Mouse (Mus musculus) lung, embryonic 16.5 days (tissue): ENCODE measurements around the gene Dlg3. TPM values are rescaled to one million over a fixed set of nuclear protein-coding genes. Genes with fewer than 3 reads are reported as not detected.

Source experiments
- ATAC-seq: fragments of 200-750 bp; cut with Nextera tagmentation; 2 replicates; pipeline ENCODE4 v1.8.0; 2017; ENCODE audit warnings: low read depth, mild to moderate bottlenecking, moderate library complexity
- H3K27ac ChIP-seq: fragments of 300-500 bp; sonication (generic); 2 replicates; pipeline ENCODE4 v1.5.1; 2014; ENCODE audit warnings: mild to moderate bottlenecking, control low read depth, low read length
- H3K27me3 ChIP-seq: fragments of 300-500 bp; sonication (generic); 2 replicates; pipeline ENCODE4 v1.6.1; 2014; ENCODE audit warnings: low read depth, low read length, mixed read lengths; ENCODE audit not compliant: control insufficient read depth, insufficient read depth
- H3K36me3 ChIP-seq: fragments of 300-500 bp; sonication (generic); 2 replicates; pipeline ENCODE4 v1.6.1; 2014; ENCODE audit warnings: low read length; ENCODE audit not compliant: control insufficient read depth, insufficient read depth
- H3K4me1 ChIP-seq: fragments of 300-500 bp; sonication (generic); replicated peaks from 2 replicates; pipeline ENCODE4 v1.6.1; 2014; ENCODE audit warnings: low read length, mixed read lengths; ENCODE audit not compliant: control insufficient read depth, insufficient read depth
- H3K4me2 ChIP-seq: fragments of 300-500 bp; sonication (generic); 2 replicates; pipeline ENCODE4 v1.6.1; 2014; ENCODE audit warnings: low read depth, low read length, control low read depth
- H3K4me3 ChIP-seq: fragments of 300-500 bp; sonication (generic); 2 replicates; pipeline ENCODE4 v1.5.1; 2014; ENCODE audit warnings: mild to moderate bottlenecking, low read length, control low read depth
- H3K9ac ChIP-seq: fragments of 300-500 bp; sonication (generic); 2 replicates; pipeline ENCODE4 v1.6.1; 2014; ENCODE audit warnings: low read length, control low read depth
- H3K9me3 ChIP-seq: fragments of 300-500 bp; sonication (generic); 2 replicates; pipeline ENCODE4 v1.6.1; 2016; ENCODE audit warnings: low read length; ENCODE audit not compliant: control insufficient read depth
- WGBS: fragments of 180-500 bp; shearing (Covaris S2); extraction: QIAGEN DNeasy Blood & Tissue Kit; methylation state at CpG from one replicate; pipeline ENCODE4 v1.1.7; 2014; 5-methylcytosine and 5-hydroxymethylcytosine counted together
- polyA plus RNA-seq: library from polyadenylated mRNA; unstranded; fragments of >200 nt; fragmentation: Nextera tagmentation; extraction: Ambion mirVana; gene quantifications from 2 replicates; pipeline ENCODE4 v1.2.1, GENCODE M21; 2015

Gene Dlg3
- polyA plus RNA-seq, 1 experiment from 2014 or later, result 6.7 TPM

GRCm38 (mm10) chrX:100789322-100789721, 21.8 kb downstream of the Dlg3 start:
- WGBS, result 59% methylated on average over 4 of the region's 4 CpGs
- H3K9ac ChIP-seq, result no peak overlapping the region
- H3K36me3 ChIP-seq, result no peaks in the 10 kb centered on the region
- no peak overlapping the region for H3K27ac ChIP-seq
- H3K9me3 ChIP-seq, result no peaks in the 10 kb centered on the region
- H3K4me3 ChIP-seq, result no peak overlapping the region
- no peaks in the 10 kb centered on the region for H3K4me1 ChIP-seq
- no peak overlapping the region for H3K4me2 ChIP-seq
- ATAC-seq, result no peak
- no peaks in the 10 kb centered on the region for H3K27me3 ChIP-seq

- Histone ChIP-seq H3K9ac (no peak overlapping the region), H3K27me3 (no peaks in the 10 kb centered on the region), H3K4me3 (no peak overlapping the region), H3K9me3 (no peaks in the 10 kb centered on the region), H3K4me1 (no peaks in the 10 kb centered on the region), H3K36me3 (no peaks in the 10 kb centered on the region), H3K4me2 (no peak overlapping the region), H3K27ac (peak overlapping the region; percentile 22; the same call in 1 of the 2 replicates)
- WGBS, result 67% methylated on average over 6 of the region's 6 CpGs
- ATAC-seq, result no peak
Measured at GRCm38 (mm10) chrX:100796041-100796740, 28.7 kb downstream of the Dlg3 start.

GRCm38 (mm10) chrX:100796741-100797090, 29.2 kb downstream of the Dlg3 start:
- Histone ChIP-seq H3K9ac (no peak overlapping the region), H3K36me3 (no peaks in the 10 kb centered on the region), H3K9me3 (no peaks in the 10 kb centered on the region), H3K4me1 (no peaks in the 10 kb centered on the region), H3K4me2 (no peak overlapping the region), H3K4me3 (no peak overlapping the region), H3K27me3 (no peaks in the 10 kb centered on the region), H3K27ac (peak overlapping the region; percentile 22; the same call in 1 of the 2 replicates)
- ATAC-seq, result peak; percentile 31; the same call in 1 of the 2 replicates
- WGBS, result 71% methylated on average over 3 of the region's 3 CpGs

- H3K9me3 ChIP-seq, result no peaks in the 10 kb centered on the region
- WGBS, result 66% methylated on average over 4 of the region's 4 CpGs
- no peaks in the 10 kb centered on the region for H3K27me3 ChIP-seq
- no peak overlapping the region for H3K9ac ChIP-seq
- no peaks in the 10 kb centered on the region for H3K4me1 ChIP-seq
- no peaks in the 10 kb centered on the region for H3K36me3 ChIP-seq
- no peak for ATAC-seq
- H3K4me3 ChIP-seq, result no peak overlapping the region
- H3K4me2 ChIP-seq, result no peak overlapping the region
- H3K27ac ChIP-seq, result no peak overlapping the region
Measured at GRCm38 (mm10) chrX:100797370-100797769, 29.8 kb downstream of the Dlg3 start.

- Histone ChIP-seq H3K27ac (no peak overlapping the region), H3K4me2 (no peak overlapping the region), H3K9ac (no peak overlapping the region), H3K4me1 (no peaks in the 10 kb centered on the region), H3K4me3 (no peak overlapping the region), H3K36me3 (no peaks in the 10 kb centered on the region), H3K27me3 (no peaks in the 10 kb centered on the region), H3K9me3 (no peaks in the 10 kb centered on the region)
- 66% methylated on average over 7 of the region's 7 CpGs for WGBS
- ATAC-seq, result no peak
Measured at GRCm38 (mm10) chrX:100797851-100798527, 30.5 kb downstream of the Dlg3 start.

- ATAC-seq, result no peak
- WGBS, result 42% methylated on average over 2 of the region's 2 CpGs
- Histone ChIP-seq H3K27me3 (no peaks in the 10 kb centered on the region), H3K36me3 (no peaks in the 10 kb centered on the region), H3K9me3 (no peaks in the 10 kb centered on the region), H3K9ac (no peak overlapping the region), H3K4me1 (no peaks in the 10 kb centered on the region), H3K4me2 (no peak overlapping the region), H3K27ac (no peak overlapping the region), H3K4me3 (no peak overlapping the region)
Measured at GRCm38 (mm10) chrX:100800643-100801042, 33.1 kb downstream of the Dlg3 start.

- Histone ChIP-seq H3K36me3 (no peaks in the 10 kb centered on the region), H3K9me3 (no peaks in the 10 kb centered on the region), H3K27me3 (no peaks in the 10 kb centered on the region), H3K4me1 (no peaks in the 10 kb centered on the region), H3K27ac (peak overlapping the region; percentile 48), H3K9ac (no peak overlapping the region), H3K4me3 (no peak overlapping the region), H3K4me2 (no peak overlapping the region)
- WGBS, result 58% methylated on average over 6 of the region's 6 CpGs
- ATAC-seq, result peak; percentile 82
Measured at GRCm38 (mm10) chrX:100802034-100802433, 34.5 kb downstream of the Dlg3 start.

- Histone ChIP-seq H3K27me3 (no peaks in the 10 kb centered on the region), H3K9me3 (no peaks in the 10 kb centered on the region), H3K27ac (no peak overlapping the region), H3K4me2 (no peak overlapping the region), H3K9ac (no peak overlapping the region), H3K36me3 (no peaks in the 10 kb centered on the region; the same call in none of the 2 replicates), H3K4me3 (no peak overlapping the region), H3K4me1 (no peaks in the 10 kb centered on the region)
- 72% methylated on average over 4 of the region's 4 CpGs for WGBS
- peak; percentile 38; the same call in 1 of the 2 replicates for ATAC-seq
Measured at GRCm38 (mm10) chrX:100811129-100811528, 43.6 kb downstream of the Dlg3 start.

- Histone ChIP-seq H3K9ac (no peak overlapping the region), H3K36me3 (no peaks in the 10 kb centered on the region; the same call in none of the 2 replicates), H3K9me3 (no peaks in the 10 kb centered on the region), H3K27me3 (no peaks in the 10 kb centered on the region), H3K27ac (no peak overlapping the region), H3K4me2 (no peak overlapping the region), H3K4me3 (no peak overlapping the region), H3K4me1 (no peaks in the 10 kb centered on the region)
- no peak for ATAC-seq
- WGBS, result 87% methylated on average over 8 of the region's 8 CpGs
Measured at GRCm38 (mm10) chrX:100814139-100814538, 46.6 kb downstream of the Dlg3 start.
